Mouse (Mus musculus): Measurements from ENCODE around the gene Otulinl.

GRCm38 (mm10) chr15:27656626-27657025 is 24.8 kb downstream of the Otulinl start:
- TF ChIP-seq CTCF (IDR thresholded peaks at IDR 0.05; ENCODE audit: low read depth, low read length) = no peak
- no peak for TF ChIP-seq TAL1 (conservative IDR thresholded peaks at IDR 0.05; ENCODE audit: low read depth, low read length)
- no peak for TF ChIP-seq GATA1 (IDR thresholded peaks at IDR 0.05; ENCODE audit: borderline replicate concordance, low read length)
- TF ChIP-seq POLR2AphosphoS5 (IDR thresholded peaks at IDR 0.05; ENCODE audit: insufficient replicate concordance, low read depth, low read length) = no peak
- TF ChIP-seq GATA2 (IDR thresholded peaks at IDR 0.05; ENCODE audit: borderline replicate concordance, low read depth, low read length) = no peak
